ENCODE assay signal across 8 mouse cellular contexts in genomic region chr5:137338663-137339289, GRCm38 (mm10). TPM values are rescaled to one million over a fixed set of nuclear protein-coding genes. Genes with fewer than 3 reads are reported as not detected.
DNase-seq lines count a peak whose midpoint lies in the region; ATAC-seq lines count a peak whose summit lies in the region.

No protein-coding gene starts in this region.

- H3K4me2 ChIP-seq in embryonic facial prominence, embryonic 11.5 days (ENCODE audit: low read depth, low read length), result peak overlapping the region; percentile 74
- H3K4me2 ChIP-seq in heart, embryonic 12.5 days, result peak overlapping the region; percentile 83

- no peaks in the 10 kb centered on the region for H3K9me3 ChIP-seq in embryonic facial prominence, embryonic 11.5 days (replicated peaks; ENCODE audit: control insufficient read depth, low read length)
- H3K9me3 ChIP-seq in heart, embryonic 12.5 days (replicated peaks), result no peaks in the 10 kb centered on the region

- no peaks in the 10 kb centered on the region for H3K79me2 ChIP-seq in macrophage (ENCODE audit: inconsistent target)

- H3K27me3 ChIP-seq in embryonic facial prominence, embryonic 11.5 days (ENCODE audit: control insufficient read depth, insufficient read depth, low read length), result no peaks in the 10 kb centered on the region
- no peaks in the 10 kb centered on the region for H3K27me3 ChIP-seq in heart, embryonic 12.5 days (replicated peaks)

- H3K27ac ChIP-seq in embryonic facial prominence, embryonic 11.5 days (replicated peaks; ENCODE audit: low read depth, low read length), result peak overlapping the region; percentile 54
- peak overlapping the region; percentile 88 for H3K27ac ChIP-seq in heart, embryonic 12.5 days (ENCODE audit: poor library complexity, severe bottlenecking)
- no peak overlapping the region for H3K27ac ChIP-seq in macrophage

- peak overlapping the region; percentile 70 for H3K9ac ChIP-seq in embryonic facial prominence, embryonic 11.5 days (replicated peaks; ENCODE audit: low read length)
- peak overlapping the region; percentile 79 for H3K9ac ChIP-seq in heart, embryonic 12.5 days

- peaks cover 6% of the 10 kb centered on the region; the same call in 1 of the 2 replicates for H3K4me1 ChIP-seq in embryonic facial prominence, embryonic 11.5 days (ENCODE audit: control insufficient read depth, insufficient read depth, low read length)
- H3K4me1 ChIP-seq in heart, embryonic 12.5 days (replicated peaks), result peaks cover 29% of the 10 kb centered on the region

- H3K4me3 ChIP-seq in embryonic facial prominence, embryonic 11.5 days (ENCODE audit: low read depth, low read length), result peak overlapping the region; percentile 34
- H3K4me3 ChIP-seq in heart, embryonic 12.5 days, result peak overlapping the region; percentile 48
- H3K4me3 ChIP-seq in macrophage (ENCODE audit: inconsistent target), result peak overlapping the region; percentile 46

- DNase-seq in ovary, postnatal 36 days (ENCODE audit: low spot score), result peak; percentile 47
- no peak for DNase-seq in ovary, adult 18-20 months (ENCODE audit: low spot score)
- DNase-seq in embryonic facial prominence, embryonic 11.5 days (ENCODE audit: low spot score), result no peak
- peak; percentile 77 for DNase-seq in kidney, postnatal 10 days
- DNase-seq in frontal cortex, adult 2 months (ENCODE audit: extremely low spot score in 1 of 2, low spot score in 1 of 2), result no peak
- no peak for DNase-seq in spleen, postnatal 4 days (ENCODE audit: low spot score in 2 of 2)

- under 1% methylated on average over 11 of the region's 11 CpGs for WGBS in embryonic facial prominence, embryonic 11.5 days
- 2% methylated on average over 11 of the region's 11 CpGs for WGBS in heart, embryonic 12.5 days
- WGBS in macrophage (ENCODE audit: missing documents), result 6% methylated on average over 8 of the region's 11 CpGs

- no peaks in the 10 kb centered on the region for H3K36me3 ChIP-seq in embryonic facial prominence, embryonic 11.5 days (replicated peaks; ENCODE audit: control insufficient read depth, insufficient read depth, low read depth, low read length)
- no peaks in the 10 kb centered on the region for H3K36me3 ChIP-seq in heart, embryonic 12.5 days
- no peaks in the 10 kb centered on the region for H3K36me3 ChIP-seq in macrophage (ENCODE audit: inconsistent target)

- no peak for ATAC-seq in embryonic facial prominence, embryonic 11.5 days (replicated peaks; ENCODE audit: insufficient number of reproducible peaks, low FRiP score, low TSS enrichment, low read depth)
- peak; percentile 25; the same call in 1 of the 2 replicates for ATAC-seq in heart, embryonic 12.5 days (ENCODE audit: insufficient number of reproducible peaks, low FRiP score)

RNA-seq across cellular contexts. Expression of gene Slc12a9, which starts 5.4 kb away (rescaled TPM):
- 3.0 and 4.2 TPM in 2 replicates for polyA plus RNA-seq in embryonic facial prominence, embryonic 11.5 days (2014; fragmentation: Nextera tagmentation; extraction: Ambion mirVana)
- 9.4 and 10.2 TPM in 2 replicates for polyA plus RNA-seq in heart, embryonic 12.5 days (2016; fragmentation: Nextera tagmentation; extraction: Ambion mirVana)
- 100 to 1,000 TPM in 6 of 26 experiments, 10 to 100 TPM in 20; 11.3 to 167 (median 61.2) TPM for total RNA-seq in macrophage (2018; cell fraction: chromatin; rRNA removed)
- 10 to 100 TPM in 25 of 26 experiments, 1 to 10 TPM in 1; 9.3 to 53.3 (median 22.2) TPM for total RNA-seq in macrophage (2018; cell fraction: cytosol; rRNA removed)
- 100 to 1,000 TPM in 2 of 26 experiments, 10 to 100 TPM in 24; 16.9 to 121 (median 64.3) TPM for total RNA-seq in macrophage (2018; cell fraction: nucleus; rRNA removed)
- polyA plus RNA-seq in macrophage (2018), result 6.9 to 28.0 TPM (median 11.2 TPM) in 3 replicates
- 32.6 and 34.6 TPM in 2 replicates for polyA plus RNA-seq in frontal cortex, adult 2 months (2012; rRNA removed)

RNA-seq across cellular contexts. Expression of gene Ephb4, which starts 11.1 kb away (rescaled TPM):
- polyA plus RNA-seq in embryonic facial prominence, embryonic 11.5 days (2014; fragmentation: Nextera tagmentation; extraction: Ambion mirVana), result 46.4 and 52.3 TPM in 2 replicates
- 53.1 and 55.6 TPM in 2 replicates for polyA plus RNA-seq in heart, embryonic 12.5 days (2016; fragmentation: Nextera tagmentation; extraction: Ambion mirVana)
- total RNA-seq in macrophage (2018; cell fraction: chromatin; rRNA removed), result 1 to 10 TPM in 1 of 26 experiments, under 1 TPM in 1, not detected in 24; 0.25 to 4.5 TPM
- under 1 TPM in 4 of 26 experiments, not detected in 22; under 0.01 to 0.05 (median 0.04) TPM for total RNA-seq in macrophage (2018; cell fraction: cytosol; rRNA removed)
- under 1 TPM in 1 of 26 experiments, not detected in 25; 0.89 TPM for total RNA-seq in macrophage (2018; cell fraction: nucleus; rRNA removed)
- polyA plus RNA-seq in macrophage (2018), result not detected in 3 replicates
- polyA plus RNA-seq in frontal cortex, adult 2 months (2012; rRNA removed), result 5.6 and 6.0 TPM in 2 replicates

RNA-seq across cellular contexts. Expression of gene Trip6, which starts 24.6 kb away (rescaled TPM):
- polyA plus RNA-seq in embryonic facial prominence, embryonic 11.5 days (2014; fragmentation: Nextera tagmentation; extraction: Ambion mirVana), result 40.3 and 51.8 TPM in 2 replicates
- polyA plus RNA-seq in heart, embryonic 12.5 days (2016; fragmentation: Nextera tagmentation; extraction: Ambion mirVana), result 46.3 and 47.0 TPM in 2 replicates
- total RNA-seq in macrophage (2018; cell fraction: chromatin; rRNA removed), result 10 to 100 TPM in 15 of 26 experiments, 1 to 10 TPM in 11; 1.6 to 24.0 (median 10.6) TPM
- total RNA-seq in macrophage (2018; cell fraction: cytosol; rRNA removed), result 1 to 10 TPM in 5 of 26 experiments, under 1 TPM in 21; 0.23 to 1.5 (median 0.69) TPM
- total RNA-seq in macrophage (2018; cell fraction: nucleus; rRNA removed), result 10 to 100 TPM in 6 of 26 experiments, 1 to 10 TPM in 20; 1.4 to 13.1 (median 6.2) TPM
- polyA plus RNA-seq in macrophage (2018), result 1.0 to 2.2 TPM (median 1.2 TPM) in 3 replicates
- 8.5 and 9.0 TPM in 2 replicates for polyA plus RNA-seq in frontal cortex, adult 2 months (2012; rRNA removed)

RNA-seq across cellular contexts. Expression of gene Srrt, which starts 31.3 kb away (rescaled TPM):
- polyA plus RNA-seq in embryonic facial prominence, embryonic 11.5 days (2014; fragmentation: Nextera tagmentation; extraction: Ambion mirVana), result 136 and 148 TPM in 2 replicates
- polyA plus RNA-seq in heart, embryonic 12.5 days (2016; fragmentation: Nextera tagmentation; extraction: Ambion mirVana), result 106 and 107 TPM in 2 replicates
- total RNA-seq in macrophage (2018; cell fraction: chromatin; rRNA removed), result 100 to 1,000 TPM; 261 to 678 (median 517) TPM
- 10 to 100 TPM; 30.5 to 72.8 (median 48.5) TPM for total RNA-seq in macrophage (2018; cell fraction: cytosol; rRNA removed)
- 100 to 1,000 TPM; 128 to 373 (median 223) TPM for total RNA-seq in macrophage (2018; cell fraction: nucleus; rRNA removed)
- 79.3 to 119 TPM (median 83.4 TPM) in 3 replicates for polyA plus RNA-seq in macrophage (2018)
- 268 and 278 TPM in 2 replicates for polyA plus RNA-seq in frontal cortex, adult 2 months (2012; rRNA removed)

RNA-seq across cellular contexts. Expression of gene Ufsp1, which starts 44.3 kb away (rescaled TPM):
- polyA plus RNA-seq in embryonic facial prominence, embryonic 11.5 days (2014; fragmentation: Nextera tagmentation; extraction: Ambion mirVana), result 6.6 and 7.8 TPM in 2 replicates
- polyA plus RNA-seq in heart, embryonic 12.5 days (2016; fragmentation: Nextera tagmentation; extraction: Ambion mirVana), result 10.1 and 10.6 TPM in 2 replicates
- 1 to 10 TPM in 8 of 26 experiments, under 1 TPM in 7, not detected in 11; 0.49 to 2.3 (median 1.0) TPM for total RNA-seq in macrophage (2018; cell fraction: chromatin; rRNA removed)
- 1 to 10 TPM in 23 of 26 experiments, under 1 TPM in 3; 0.86 to 3.2 (median 1.8) TPM for total RNA-seq in macrophage (2018; cell fraction: cytosol; rRNA removed)
- 1 to 10 TPM in 16 of 26 experiments, under 1 TPM in 6, not detected in 4; 0.71 to 6.3 (median 1.3) TPM for total RNA-seq in macrophage (2018; cell fraction: nucleus; rRNA removed)
- polyA plus RNA-seq in macrophage (2018), result 1.2 to 3.2 TPM (median 1.6 TPM) in 3 replicates
- polyA plus RNA-seq in frontal cortex, adult 2 months (2012; rRNA removed), result 12.4 and 13.1 TPM in 2 replicates

Comparison
In these comparisons a context has a peak if more than half of its experiments do, and no peak if none do; other contexts are left out.
1. DNase-seq: peak in ovary, postnatal 36 days (single experiment) and kidney, postnatal 10 days (single experiment); none in ovary, adult 18-20 months (single experiment), embryonic facial prominence, embryonic 11.5 days (single experiment), frontal cortex, adult 2 months (0 of 2) and spleen, postnatal 4 days (0 of 2).
2. Peak in every context shown above with its lines, with median percentiles within 50 percentile points of each other: H3K4me3 ChIP-seq.